Mouse (Mus musculus) lung, postnatal 36 days (tissue): ENCODE data around the gene Trip12.

Experiments
- DNase-seq: peaks from one replicate; pipeline ENCODE4 v3.0.0; 2022; ENCODE audit warnings: mixed read lengths

Trip12 gene

DNA sequence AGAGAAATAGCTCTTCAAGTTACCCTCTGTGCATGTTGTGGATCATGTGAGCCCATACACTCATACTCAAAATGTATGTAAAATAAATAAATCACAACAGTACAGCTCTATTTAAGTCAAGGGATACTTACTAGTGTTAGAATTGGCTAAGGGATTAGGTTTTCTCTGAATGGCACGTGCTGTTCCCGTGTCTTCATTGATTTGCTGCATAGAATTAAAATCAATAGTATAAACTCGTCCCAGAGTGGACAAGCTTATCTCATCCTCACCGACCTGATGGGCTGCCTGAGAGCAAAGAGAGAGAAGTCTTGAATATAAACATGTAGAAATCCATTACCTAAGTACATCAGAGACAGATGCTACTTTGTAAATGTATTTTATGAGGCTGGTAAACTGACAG, 81.5 kb downstream of the Trip12 start:
- no peak for DNase-seq

DNA sequence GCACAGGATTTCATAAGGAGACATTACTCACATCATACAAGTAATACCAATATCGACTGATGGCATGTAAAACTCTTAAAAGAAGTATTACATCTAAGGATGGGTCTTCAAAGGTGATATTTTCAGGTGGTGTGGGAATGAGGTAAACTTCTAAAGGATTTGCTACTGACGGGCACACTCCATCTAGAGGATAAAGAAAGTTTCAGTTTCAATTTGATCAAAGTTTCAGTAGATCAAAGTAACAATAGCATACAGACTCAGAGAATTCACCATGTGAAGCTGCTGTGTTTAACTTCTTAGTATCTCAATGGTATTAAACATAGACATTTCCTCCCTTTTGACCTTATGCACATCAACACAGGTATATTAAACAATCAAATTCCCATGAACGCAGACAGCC, 98.2 kb downstream of the Trip12 start:
- DNase-seq: no peak

DNA sequence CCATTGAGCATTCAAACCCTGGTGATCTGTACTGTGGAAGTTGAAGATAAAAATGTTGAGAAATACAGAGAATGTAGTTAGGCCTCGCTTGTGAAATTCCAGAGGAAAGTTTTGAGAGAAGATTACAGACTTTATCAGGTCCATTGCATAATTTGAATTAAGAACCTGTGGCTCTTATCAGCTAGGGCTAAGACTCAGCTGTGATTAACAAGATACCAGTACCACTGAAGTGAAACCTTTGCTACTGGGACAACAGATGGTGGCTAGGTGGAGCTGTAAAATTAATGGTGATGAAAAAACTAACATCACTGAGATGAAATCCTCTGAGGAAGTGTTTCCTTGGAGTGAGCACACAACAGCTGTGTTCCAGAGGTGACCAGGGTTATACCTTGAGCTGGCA, 100.2 kb downstream of the Trip12 start:
- DNase-seq: no peak

DNA sequence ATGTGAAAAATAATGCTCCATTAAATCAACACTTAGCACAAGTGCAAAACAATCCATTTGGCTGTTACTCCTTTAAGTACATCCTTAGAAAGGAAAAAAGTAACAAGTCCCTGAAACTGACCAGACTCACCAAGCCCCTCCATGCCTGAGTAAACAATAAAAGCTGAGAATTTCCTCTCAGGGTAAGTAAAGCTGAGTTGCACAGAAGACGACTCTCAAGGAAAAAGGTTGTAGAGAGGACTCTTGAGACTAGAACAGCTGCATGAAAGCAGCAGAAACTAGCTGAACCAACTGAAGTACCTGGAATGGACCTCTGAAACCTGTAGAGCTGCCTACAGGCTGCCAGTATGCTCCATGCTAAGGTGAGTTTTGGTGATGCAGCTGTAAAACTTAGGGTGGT, 103.2 kb downstream of the Trip12 start:
- peak; percentile 4 for DNase-seq

DNA sequence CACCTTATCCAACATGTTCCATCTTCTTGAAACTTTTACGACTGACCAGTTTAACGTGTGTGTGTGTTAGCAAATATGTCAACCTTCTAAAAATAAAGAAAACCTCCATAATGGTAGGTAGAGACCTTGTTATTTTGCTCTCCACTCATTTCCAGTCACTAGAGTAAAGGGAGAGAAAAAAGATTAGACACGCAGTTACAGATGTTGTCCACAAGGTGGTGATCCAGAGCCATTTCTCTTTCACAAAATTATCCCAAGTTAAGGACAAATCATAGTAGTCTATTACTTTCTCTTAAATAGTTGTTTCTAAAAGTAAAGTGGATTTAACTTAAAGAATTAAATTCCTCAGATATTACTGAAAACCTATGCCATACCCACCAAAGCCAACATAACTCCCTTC, 106.5 kb downstream of the Trip12 start:
- no peak for DNase-seq

DNA sequence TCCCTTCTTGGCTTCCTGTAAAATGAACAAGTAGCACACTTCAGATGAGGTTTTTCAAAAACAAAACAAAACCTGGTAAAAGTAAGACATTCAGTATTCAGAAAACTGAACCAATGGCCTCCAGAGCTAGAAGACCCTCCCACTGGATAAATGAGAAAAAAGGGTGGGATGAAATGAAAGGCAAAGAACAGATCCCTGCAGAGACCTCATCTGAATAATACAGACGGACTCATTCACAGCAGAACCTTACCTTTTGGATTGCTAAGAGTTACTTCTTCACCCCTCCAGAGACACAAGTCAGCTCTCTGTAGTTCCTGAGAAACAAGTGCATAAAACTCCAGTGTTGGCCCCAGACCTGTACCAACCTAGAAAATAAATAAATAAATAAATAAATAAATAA, 108.6 kb downstream of the Trip12 start:
- DNase-seq: no peak

DNA sequence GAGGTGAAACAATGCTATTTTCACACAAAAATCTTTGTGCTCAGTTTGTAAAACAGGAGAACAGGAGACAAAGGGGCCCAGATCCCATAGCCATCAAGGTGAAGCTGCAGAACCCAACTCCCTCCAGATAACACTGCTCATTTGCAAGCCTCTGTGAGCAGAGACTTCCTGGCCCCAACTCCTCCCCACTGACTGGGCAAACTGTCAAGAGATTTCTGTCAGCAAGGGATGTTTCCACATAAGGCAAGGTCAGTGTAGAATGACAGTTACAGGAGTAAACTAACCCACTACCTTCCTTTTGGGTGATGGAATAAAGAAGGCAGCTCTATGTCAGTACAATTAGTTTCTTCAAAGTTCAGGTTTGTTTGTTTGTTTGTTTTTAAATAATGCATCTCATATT, 117.5 kb downstream of the Trip12 start:
- DNase-seq: no peak

DNA sequence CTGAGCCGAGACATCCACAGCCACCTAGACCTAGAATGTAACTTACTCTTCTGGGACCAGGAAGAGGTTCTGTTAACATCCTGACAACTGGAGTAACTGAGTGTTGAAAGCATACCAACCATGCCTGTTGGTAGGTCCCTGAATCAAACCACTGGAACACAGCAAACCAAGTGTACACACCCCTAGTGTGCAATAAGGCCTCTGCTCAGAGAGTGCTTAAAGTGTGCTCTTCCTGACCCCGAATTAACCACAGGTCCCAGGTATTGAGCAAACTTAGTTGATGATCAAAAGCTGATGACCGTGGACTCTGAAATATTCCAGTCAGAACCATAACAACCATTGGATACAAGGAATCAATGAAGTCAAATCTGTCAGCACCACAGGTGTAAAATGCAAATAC, 117.9 kb downstream of the Trip12 start:
- no peak for DNase-seq

DNA sequence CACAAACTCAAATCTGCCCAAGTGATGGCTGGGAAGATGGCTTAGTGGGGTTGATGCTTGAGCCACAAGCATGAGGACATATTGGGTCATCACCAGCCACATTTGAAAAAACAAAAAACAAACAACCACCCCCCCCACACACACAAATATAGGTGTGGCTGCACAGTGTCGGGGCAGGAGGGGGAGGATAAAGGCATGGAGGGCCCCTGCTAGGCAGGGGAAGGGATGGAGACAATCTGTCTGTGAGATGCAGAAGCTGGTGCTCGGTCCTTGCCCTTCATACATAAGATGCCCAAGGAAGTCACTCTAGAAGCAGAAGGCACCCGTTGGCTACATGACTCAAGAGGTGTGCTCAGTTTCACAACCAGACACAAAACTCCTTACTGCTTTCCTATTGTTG, 118.4 kb downstream of the Trip12 start:
- DNase-seq: no peak

DNA sequence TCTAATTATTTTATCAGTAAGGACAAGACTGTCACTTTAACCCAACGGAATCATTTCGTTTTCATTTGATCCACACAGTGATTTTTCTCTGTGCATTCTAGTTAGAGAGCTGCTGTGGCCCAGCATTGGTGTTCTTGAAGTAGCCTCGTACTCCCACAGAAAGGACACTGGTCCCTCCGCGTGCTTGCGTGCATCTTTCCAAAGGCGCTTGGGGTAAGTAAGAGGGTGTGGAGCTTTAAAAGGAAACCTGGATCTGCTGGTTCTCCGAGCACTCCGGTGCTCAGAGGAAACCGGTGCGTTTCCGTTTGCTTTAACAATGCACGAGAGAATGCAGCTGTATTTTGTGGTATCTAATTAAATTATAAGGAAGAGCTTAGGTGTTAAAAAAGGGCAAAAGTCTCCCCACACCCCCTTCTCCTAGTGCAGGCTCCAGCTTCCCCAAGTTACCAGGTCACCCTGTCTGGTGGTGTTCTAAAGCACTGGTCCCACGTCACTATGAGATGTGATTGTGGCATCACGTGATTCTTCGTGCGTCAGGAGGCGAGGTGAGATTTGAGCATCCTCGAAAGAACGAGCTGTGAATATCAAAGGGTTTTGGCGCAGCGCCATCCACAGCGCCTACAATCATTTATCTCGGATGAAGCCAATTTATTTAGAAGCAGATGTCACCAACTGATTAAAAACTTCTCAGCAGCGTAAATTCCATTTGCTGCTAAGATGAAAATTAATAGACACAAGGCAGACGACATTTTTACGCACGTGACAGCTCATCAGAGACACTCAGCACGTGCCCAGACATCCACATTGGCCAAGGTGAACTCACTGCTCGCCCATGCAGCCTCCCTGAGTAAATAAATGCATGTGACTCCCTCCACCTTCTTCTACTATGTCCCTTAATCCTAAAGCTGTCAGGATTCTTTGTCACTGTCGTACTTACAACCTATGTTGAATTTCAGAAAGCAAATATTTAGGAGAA, 130.2 kb downstream of the Trip12 start:
- DNase-seq: no peak

DNA sequence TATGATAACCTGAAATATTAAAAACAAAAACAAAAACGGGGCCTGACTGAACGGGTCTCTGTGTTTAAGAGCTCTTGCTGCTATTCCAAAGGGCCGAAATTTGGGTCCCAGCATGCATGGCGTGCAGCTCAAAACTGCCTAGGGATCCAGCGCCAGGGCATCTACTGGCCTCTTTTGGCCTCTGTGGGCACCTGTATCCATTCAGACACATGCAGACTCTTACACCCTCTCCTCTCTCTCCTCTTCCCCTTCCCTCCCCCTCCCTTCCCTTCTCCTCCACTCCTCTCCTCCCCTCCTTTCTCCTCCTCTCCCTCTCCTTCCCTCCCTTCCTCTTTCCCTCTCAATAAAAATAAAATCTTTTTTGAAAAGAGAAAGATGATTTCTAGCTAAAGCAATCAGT, 130.9 kb downstream of the Trip12 start:
- DNase-seq: no peak

DNA sequence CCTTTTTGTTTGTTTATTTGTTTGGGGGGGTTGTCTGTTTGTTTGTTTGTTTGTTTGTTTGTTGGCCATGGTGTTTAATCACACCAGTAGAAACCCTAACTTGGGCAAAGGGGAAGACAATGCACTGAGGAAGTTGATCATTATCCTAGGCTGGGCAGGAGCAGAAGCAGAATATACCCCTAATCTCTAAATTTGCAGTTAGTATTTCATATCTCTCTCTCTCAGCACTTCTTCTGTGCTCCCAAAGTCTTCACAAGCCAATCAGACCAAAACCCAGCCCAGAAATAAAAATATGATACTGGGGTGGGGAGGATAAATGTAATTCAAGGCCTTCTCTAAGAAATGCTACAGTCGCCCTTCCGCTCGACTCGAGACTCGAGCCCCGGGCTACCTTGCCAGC, 140.1 kb downstream of the Trip12 start:
- DNase-seq: no peak

DNA sequence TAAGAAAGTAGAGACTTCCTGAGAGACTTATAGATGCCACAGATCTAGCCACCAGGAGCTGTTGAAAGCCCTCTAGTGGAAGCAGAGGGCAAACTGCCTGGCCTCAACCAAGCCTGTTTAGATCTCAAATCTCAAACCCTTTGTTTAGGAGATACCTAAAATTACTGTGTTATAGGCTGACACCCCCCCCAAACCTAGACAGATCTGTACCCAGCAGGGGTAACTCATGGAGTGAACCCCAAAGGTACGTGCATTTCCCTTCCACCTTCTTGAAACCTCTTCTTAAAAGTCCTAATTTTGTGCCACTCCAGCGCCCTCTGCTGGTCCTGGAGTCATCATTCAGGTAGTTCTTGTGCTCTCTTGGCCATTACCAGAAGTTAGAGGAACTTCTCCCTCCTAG, 143.2 kb downstream of the Trip12 start:
- peak; percentile 42 for DNase-seq

DNA sequence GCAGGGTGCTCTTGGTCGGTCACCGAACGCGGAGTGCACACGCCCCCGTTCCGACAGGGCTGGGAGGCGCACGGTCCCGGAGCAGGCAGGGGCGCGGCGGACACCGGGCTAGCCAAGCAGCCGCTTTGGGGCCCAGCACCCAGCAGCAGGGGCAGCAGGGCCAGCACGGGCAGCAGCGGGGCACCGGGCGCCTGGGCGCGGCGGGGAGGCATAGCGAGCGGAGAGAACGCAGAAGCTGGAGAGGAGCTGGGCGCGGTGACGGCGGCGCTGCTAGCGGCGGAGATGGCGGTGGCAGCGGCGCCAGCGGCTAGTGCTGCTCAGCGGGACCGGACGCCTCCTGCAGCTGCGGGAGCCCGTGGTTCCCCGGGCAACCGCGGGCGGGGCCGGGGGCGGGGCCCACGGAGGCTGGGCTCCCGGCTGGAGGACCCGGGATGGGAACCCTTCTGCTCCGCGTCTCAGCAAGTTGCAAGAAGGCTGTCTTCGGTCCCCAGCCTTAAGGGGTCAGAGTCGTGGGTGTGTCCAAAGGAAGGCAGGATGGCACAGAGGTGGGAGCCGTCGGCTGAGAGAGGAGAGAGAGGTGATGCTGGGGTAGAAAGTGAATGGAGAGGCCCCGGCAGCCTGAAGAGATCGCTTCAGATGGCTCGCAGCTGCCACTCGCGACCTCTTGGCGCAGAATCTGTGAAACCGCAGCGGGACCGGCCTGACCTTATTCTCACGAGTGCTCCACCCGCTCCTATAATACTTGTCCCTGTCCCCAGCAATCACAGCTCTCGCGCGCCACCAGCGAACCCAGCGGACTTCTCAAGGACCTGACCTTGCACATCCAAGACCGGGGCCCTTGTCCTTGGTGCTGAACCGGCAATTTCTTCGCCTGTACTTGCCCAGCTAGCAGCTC, 144.6 kb downstream of the Trip12 start, which contains the start of gene Dner:
TSS of gene Dner (minus strand) at position 705 of the 895 bp plus-strand sequence.
- DNase-seq: peak; percentile 71

DNA sequence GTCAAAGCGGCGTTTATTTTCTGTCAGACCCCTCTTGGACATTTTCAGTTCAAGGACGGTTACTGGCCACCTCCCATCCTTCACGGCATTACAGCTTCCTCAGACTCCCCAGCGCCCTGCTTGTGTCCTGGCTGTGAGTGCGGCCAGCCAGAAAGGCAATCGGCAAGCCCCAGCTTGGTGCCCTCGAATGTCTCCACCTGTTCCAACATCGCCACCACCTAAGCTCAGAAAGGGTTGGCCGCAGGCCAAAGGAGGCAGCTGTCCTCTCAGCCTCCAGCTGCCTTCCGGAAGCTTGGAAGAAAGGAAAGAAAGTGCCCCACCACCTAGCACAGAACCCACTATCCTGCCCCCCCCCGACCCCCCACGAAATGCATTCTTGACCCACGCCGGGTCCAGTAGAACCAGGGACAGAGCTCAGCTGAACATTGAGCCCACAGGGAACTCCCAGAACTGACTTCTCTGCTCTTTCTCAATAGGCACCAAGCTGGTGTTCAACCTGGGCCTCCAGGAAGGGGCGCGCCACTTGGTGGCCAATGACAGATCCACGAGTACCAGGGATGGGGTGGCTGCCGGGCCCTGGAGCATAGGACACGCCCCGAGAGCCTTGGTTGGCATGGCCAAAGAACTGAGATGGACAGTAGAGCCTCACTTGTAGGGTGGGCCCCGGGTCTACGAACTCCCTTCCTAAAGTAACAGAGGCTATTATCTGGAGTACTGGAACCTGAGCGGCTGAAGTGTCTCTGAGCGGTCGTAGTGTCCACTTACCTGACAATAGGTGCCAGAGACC, 145.4 kb downstream of the Trip12 start:
- DNase-seq: no peak

DNA sequence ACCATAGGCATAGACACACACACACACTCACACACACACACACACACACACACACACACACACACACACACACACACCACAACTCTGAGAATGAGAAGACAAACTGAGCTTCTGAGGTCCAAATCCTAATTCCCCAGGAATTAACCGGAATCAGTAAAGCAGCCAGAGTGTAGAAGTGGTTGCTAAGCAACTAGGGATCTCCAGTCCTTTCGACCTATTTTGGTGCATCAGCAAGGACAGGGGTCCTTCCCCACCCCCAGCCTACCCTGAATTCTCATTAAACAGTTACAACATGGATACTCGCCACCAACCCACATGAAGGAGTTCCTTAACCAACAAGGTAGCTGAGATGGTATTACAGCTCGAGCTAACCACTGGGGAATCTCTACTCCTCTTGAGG, 162.4 kb downstream of the Trip12 start:
- no peak for DNase-seq
